Mouse (Mus musculus) ES-Bruce4 (cell line): ENCODE measurements around the gene Ctnnd2.

Source experiments
- CTCF ChIP-seq: IDR thresholded peaks from one replicate; pipeline ENCODE4 v1.8.1; 2011; ENCODE audit warnings: low read depth, low read length
- EP300 ChIP-seq: IDR thresholded peaks from 2 replicates; pipeline ENCODE4 v1.6.1; 2011; ENCODE audit warnings: low read depth, low read length; ENCODE audit not compliant: insufficient read depth
- POLR2A ChIP-seq: IDR thresholded peaks from one replicate; pipeline ENCODE4 v1.8.1; 2011; ENCODE audit warnings: low read length; ENCODE audit not compliant: insufficient read depth

DNA sequence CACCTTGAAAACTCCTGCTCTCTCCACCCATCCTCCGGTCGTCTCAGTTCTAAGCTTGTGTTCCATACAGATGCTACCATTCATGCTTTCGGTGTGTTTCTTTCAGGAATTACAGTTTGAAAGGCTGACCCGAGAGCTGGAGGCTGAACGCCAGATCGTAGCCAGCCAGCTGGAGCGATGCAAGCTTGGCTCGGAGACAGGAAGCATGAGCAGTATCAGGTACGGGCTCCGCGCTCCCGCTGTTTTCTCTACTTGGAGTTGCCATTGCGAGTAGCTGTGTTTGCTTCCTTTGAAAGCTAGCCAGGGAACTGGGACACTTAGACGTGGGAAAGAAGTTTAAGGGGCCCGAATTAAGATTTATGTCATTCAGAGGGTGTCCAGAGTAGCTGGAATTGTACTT is 308.3 kb downstream of the Ctnnd2 start:
- TF ChIP-seq CTCF: no peak
- TF ChIP-seq POLR2A: no peak
- TF ChIP-seq EP300: no peak
